Mouse (Mus musculus) stomach, embryonic 16.5 days (tissue): Measurements from ENCODE around the gene Slc9a5. TPM values are rescaled to one million over a fixed set of nuclear protein-coding genes. Genes with fewer than 3 reads are reported as not detected.
A peak's percentile ranks its signal among the peaks of the same experiment; 100 is the strongest.

Experiments
- ATAC-seq: fragments of 200-750 bp; cut with Nextera tagmentation; 2 replicates; pipeline ENCODE4 v1.8.0; 2017; ENCODE audit warnings: moderate number of reproducible peaks, moderate TSS enrichment; ENCODE audit not compliant: insufficient read depth, low FRiP score
- H3K27ac ChIP-seq: fragments of 300-500 bp; sonication (generic); 2 replicates; pipeline ENCODE4 v1.5.1; 2014; ENCODE audit warnings: low read length
- H3K27me3 ChIP-seq: fragments of 300-500 bp; sonication (generic); 2 replicates; pipeline ENCODE4 v1.6.1; 2014; ENCODE audit warnings: low read length, control low read depth, mixed read lengths; ENCODE audit not compliant: control insufficient read depth, insufficient read depth
- H3K36me3 ChIP-seq: fragments of 300-500 bp; sonication (generic); 2 replicates; pipeline ENCODE4 v1.6.1; 2014; ENCODE audit warnings: low read length; ENCODE audit not compliant: control insufficient read depth, insufficient read depth
- H3K4me1 ChIP-seq: fragments of 300-500 bp; sonication (generic); 2 replicates; pipeline ENCODE4 v1.6.1; 2014; ENCODE audit warnings: low read length, control low read depth, mixed read lengths; ENCODE audit not compliant: control insufficient read depth, insufficient read depth
- H3K4me2 ChIP-seq: fragments of 300-500 bp; sonication (generic); 2 replicates; pipeline ENCODE4 v1.6.1; 2014; ENCODE audit warnings: low read depth, low read length, mixed read lengths
- H3K4me3 ChIP-seq: fragments of 300-500 bp; sonication (generic); replicated peaks from 2 replicates; pipeline ENCODE4 v1.5.1; 2014; ENCODE audit warnings: mild to moderate bottlenecking, low read length
- H3K9ac ChIP-seq: fragments of 300-500 bp; sonication (generic); 2 replicates; pipeline ENCODE4 v1.6.1; 2014; ENCODE audit warnings: low read length
- H3K9me3 ChIP-seq: fragments of 300-500 bp; sonication (generic); replicated peaks from 2 replicates; pipeline ENCODE4 v1.6.1; 2016; ENCODE audit warnings: low read length, control low read depth; ENCODE audit not compliant: control insufficient read depth
- WGBS: fragments of 180-500 bp; shearing (Covaris S2); extraction: QIAGEN DNeasy Blood & Tissue Kit; methylation state at CpG from one replicate; pipeline ENCODE4 v1.1.7; 2014; 5-methylcytosine and 5-hydroxymethylcytosine counted together
- polyA plus RNA-seq: library from polyadenylated mRNA; unstranded; fragments of >200 nt; fragmentation: Nextera tagmentation; extraction: Ambion mirVana; gene quantifications from 2 replicates; pipeline ENCODE4 v1.2.1, GENCODE M21; 2015

The Slc9a5 gene
- polyA plus RNA-seq: 1.5 and 1.7 TPM in 2 replicates

DNA sequence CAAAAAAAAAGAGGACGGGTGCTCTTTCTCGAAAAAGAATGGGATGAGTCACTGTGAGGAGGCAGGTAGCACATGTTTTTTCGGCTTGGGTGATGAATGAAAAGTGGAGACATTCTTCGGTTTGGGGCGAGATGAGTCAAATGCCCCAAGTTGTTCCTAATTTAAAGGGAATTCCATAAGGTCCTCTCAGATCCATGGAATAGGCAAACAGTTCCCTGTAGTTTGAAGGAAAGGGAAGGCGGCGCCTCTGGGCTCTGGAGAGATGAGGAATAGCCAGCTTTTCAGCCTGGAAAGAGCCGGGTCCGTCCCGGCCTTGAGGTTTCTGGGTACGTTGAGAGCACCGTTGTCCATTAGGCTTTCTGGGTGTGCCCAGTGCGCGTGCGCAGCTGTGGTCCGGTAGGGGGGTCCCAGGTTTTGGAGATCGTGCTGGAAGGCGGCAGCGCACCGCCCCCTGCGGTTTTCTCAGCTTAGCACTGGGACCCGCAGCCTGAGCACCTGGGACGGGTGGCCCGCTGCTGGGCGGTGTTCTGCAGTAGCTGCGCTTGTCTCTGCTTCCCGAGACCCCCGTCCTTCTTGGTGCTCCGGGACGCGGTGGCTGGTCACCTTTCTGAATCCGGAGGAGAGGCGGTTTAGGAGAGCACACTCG, at the start of gene Slc9a5:
Gene Slc9a5 (plus strand): TSS at position 394 of the 646 bp plus-strand sequence.
- H3K36me3 ChIP-seq: no peaks in the 10 kb centered on the region
- peak within 1 kb of the TSS; percentile 83 for H3K4me3 ChIP-seq
- H3K27me3 ChIP-seq: peaks cover 6% of the 10 kb centered on the region; the same call in 1 of the 2 replicates
- H3K4me2 ChIP-seq: peak within 1 kb of the TSS; percentile 95
- peak within 1 kb of the TSS; percentile 82 for H3K9ac ChIP-seq
- no peaks in the 10 kb centered on the region for H3K9me3 ChIP-seq
- peak within 1 kb of the TSS; percentile 85 for H3K27ac ChIP-seq
- peaks cover 34% of the 10 kb centered on the region for H3K4me1 ChIP-seq
- under 1% methylated on average over 34 of the region's 34 CpGs for WGBS
- no peak for ATAC-seq

DNA sequence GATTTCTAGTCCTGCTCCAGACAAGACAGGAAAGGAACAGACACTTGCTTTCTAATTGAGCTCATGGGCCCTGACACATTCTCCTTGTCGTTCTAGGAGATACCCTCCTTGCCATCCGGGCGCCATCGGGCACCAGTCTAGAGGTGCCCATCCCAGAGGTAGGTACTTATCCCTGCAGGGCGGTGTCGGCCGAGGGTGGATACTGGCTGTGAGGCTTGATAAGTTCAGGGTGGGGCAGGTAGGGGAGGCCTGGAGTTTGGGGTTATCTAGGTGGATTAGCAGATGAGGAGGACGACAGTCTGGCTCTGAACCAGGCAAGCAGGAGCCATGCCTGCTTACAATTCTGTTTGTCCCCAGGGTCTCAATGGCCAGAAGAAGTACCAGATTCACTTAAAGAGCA, 48.7 kb upstream of the Slc9a5 start:
- Histone ChIP-seq H3K4me1 (peaks cover 26% of the 10 kb centered on the region), H3K27me3 (no peaks in the 10 kb centered on the region), H3K4me3 (no peak overlapping the region), H3K27ac (no peak overlapping the region), H3K9me3 (no peaks in the 10 kb centered on the region), H3K4me2 (no peak overlapping the region), H3K9ac (no peak overlapping the region), H3K36me3 (peaks cover 23% of the 10 kb centered on the region)
- peak; percentile 59 for ATAC-seq
- 80% methylated on average over 8 of the region's 8 CpGs for WGBS

DNA sequence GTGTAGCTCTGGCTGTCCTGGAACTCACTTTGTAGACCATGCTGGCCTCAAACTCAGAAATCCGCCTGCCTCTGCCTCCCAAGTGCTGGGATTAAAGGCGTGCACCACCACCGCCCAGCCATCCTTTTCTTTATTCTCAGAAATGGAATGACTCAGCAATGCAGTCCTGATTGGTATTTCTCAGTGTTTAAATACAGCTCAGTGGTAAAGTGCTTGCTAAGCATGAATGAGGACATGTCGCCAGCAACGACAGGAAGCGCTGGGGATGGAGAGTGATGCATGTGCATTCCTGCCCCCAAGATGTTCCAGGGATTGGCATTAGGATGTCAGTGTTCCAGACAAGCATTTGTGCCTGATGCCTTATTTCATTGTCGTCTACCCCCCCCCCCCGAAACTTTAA, 45.2 kb upstream of the Slc9a5 start:
- WGBS: 75% methylated on average over 8 of the region's 8 CpGs
- H3K27ac ChIP-seq: no peak overlapping the region
- H3K4me2 ChIP-seq: no peak overlapping the region
- peaks cover 26% of the 10 kb centered on the region for H3K36me3 ChIP-seq
- no peaks in the 10 kb centered on the region for H3K9me3 ChIP-seq
- no peak for ATAC-seq
- peaks cover 31% of the 10 kb centered on the region for H3K4me1 ChIP-seq
- no peak overlapping the region for H3K4me3 ChIP-seq
- no peaks in the 10 kb centered on the region for H3K27me3 ChIP-seq
- no peak overlapping the region for H3K9ac ChIP-seq

DNA sequence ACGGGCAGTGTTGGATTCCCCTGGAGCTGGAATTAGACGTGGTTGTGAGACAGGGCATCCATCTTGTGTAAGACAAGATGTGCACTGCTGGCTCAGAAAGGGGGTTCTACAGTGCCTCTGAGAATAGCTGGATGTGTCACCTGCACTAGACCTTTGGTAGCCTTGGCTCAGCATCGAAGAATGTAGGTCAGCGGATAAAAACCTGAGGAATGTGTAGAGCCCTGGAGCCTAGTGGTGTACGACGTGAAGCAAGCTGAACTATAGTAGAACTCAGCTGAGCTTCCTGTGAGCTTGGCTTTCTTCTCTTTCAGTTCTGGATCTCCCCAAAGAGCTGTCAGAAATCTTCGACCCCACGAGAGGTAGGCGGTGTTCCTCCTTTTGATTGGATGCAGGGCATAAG, 44.8 kb upstream of the Slc9a5 start:
- no peak for ATAC-seq
- WGBS: 76% methylated on average over 9 of the region's 9 CpGs
- Histone ChIP-seq H3K9me3 (no peaks in the 10 kb centered on the region), H3K27ac (no peak overlapping the region), H3K36me3 (peaks cover 26% of the 10 kb centered on the region), H3K4me1 (peaks cover 27% of the 10 kb centered on the region), H3K27me3 (no peaks in the 10 kb centered on the region), H3K4me3 (no peak overlapping the region), H3K4me2 (no peak overlapping the region), H3K9ac (no peak overlapping the region)

DNA sequence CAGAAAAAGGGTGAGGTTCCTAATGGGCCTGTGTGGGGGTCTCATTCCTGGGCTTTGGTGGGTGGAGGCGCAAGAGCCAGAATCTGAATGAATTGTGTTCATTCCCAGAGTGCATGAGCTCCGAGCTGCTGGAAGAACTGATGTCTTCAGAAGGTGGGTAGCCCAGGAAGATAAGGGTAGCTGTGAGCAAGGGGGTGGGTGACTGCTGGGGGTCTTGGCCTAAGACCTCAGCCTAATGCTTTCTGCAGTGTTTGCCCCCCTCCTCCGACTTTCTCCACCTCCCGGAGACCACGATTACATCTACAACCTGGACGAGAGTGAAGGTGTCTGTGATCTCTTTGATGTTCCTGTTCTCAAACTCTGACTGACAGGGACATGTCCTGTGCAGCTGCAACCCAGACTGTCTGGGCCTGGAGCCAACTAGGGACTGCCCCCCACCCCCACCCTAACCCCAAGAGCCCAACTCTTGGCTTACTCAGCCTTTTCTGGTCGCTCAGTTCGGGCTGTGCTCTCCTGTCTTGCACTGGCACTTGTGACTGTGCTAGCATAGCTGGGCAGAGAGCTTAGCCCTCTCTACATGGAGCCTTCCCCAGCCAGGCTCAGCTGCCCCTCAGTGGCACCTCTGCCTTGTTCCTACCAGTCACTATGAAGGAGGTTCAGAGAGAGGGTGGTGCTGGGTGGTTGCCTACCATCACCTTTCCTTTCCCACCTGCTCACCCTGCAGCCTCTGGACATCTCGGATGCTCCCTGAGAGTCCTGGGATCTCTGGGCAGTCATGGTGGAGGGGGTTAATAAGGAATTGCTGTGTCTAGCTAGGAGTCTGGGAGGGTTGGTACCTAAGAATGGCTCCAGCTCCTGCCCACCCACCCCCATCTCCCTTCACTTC, 44.1 kb upstream of the Slc9a5 start:
- peaks cover 26% of the 10 kb centered on the region for H3K36me3 ChIP-seq
- H3K4me1 ChIP-seq: peaks cover 24% of the 10 kb centered on the region
- WGBS: 61% methylated on average over 9 of the region's 9 CpGs
- no peaks in the 10 kb centered on the region for H3K27me3 ChIP-seq
- peak overlapping the region; percentile 31; the same call in 1 of the 2 replicates for H3K4me2 ChIP-seq
- H3K9me3 ChIP-seq: no peaks in the 10 kb centered on the region
- ATAC-seq: no peak
- H3K27ac ChIP-seq: peak overlapping the region; percentile 95
- H3K4me3 ChIP-seq: no peak overlapping the region
- H3K9ac ChIP-seq: peak overlapping the region; percentile 32; the same call in 1 of the 2 replicates

DNA sequence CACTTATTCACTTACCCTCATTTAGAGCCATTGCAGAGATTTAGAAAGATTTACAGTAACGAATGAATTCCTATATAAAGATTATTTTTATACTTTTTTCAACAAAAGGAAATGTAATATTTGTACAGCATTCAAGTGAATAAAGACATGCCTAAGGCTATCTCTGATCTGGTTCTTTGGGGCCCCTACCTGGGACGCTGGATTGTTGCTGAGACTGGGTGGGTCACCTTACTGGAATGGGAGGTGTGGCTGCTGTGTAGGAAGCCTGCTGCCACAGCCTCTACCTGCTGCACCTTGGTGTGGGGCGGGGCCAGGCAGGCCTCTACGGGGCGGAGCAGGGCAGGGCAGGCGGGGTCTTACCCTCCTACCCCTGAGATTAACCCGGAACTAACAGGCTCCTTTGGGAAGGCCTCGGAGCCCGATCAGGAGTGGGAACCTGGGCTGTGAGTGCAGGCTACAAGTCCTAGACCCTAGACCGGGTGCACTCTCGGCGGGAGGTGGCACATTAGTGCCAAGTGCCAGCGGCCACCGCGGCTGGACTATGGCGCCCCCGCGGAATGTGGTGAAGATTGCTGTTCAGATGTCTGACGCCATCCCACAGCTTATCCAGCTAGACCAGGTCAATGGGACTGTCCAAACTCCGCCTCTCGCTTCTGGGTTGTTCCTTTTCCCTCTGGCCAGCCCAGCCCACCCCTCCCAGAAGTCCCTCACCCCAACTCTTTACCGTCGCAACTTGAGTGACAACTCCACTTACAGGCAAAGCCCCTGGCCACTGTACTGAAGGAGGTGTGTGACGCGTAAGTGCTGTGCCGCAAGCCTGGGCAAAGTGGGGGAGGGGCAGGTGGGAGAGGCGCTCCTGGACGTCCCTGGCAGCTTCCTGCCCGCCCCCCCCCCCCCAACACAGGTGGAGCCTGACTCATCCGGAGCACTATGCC, 43.2 kb upstream of the Slc9a5 start, which contains the start of gene Elmo3:
Gene Elmo3 (plus strand): TSS at position 391 of the 935 bp plus-strand sequence.
- Histone ChIP-seq H3K36me3 (peaks cover 26% of the 10 kb centered on the region), H3K27ac (peak within 1 kb of the TSS; percentile 95), H3K4me2 (peak within 1 kb of the TSS; percentile 77), H3K4me3 (peak within 1 kb of the TSS; percentile 54), H3K9me3 (no peaks in the 10 kb centered on the region), H3K4me1 (peaks cover 24% of the 10 kb centered on the region), H3K9ac (peak within 1 kb of the TSS; percentile 77), H3K27me3 (no peaks in the 10 kb centered on the region)
- 4% methylated on average over 30 of the region's 30 CpGs for WGBS
- peak; percentile 94 for ATAC-seq

DNA sequence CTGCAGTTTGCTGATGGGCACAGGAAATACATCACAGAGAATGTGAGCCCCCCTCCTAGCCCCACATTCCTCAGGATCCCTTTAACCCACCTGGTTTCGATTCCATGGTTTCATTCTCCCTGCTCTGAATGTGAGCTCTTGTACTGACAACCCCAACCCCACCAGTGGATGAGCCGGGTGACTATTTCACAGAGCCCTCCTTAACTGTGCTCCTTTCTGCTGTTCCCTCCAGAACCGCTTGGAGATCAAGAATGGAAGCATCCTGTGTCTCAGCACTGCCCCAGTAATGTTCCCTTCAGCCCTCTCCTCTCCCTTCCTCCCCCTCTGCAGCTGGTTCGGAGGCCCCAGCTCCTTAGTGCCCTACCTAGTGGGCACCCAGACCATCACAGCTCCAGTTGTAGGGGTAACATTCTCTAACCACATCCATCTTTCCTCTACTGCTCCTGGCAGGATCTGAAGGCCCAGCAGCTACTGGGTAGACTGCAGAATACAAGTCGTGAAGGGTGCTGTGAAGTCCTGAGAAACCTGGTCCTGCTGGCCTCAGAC, 42.4 kb upstream of the Slc9a5 start:
- peak overlapping the region; percentile 77 for H3K9ac ChIP-seq
- peak overlapping the region; percentile 54 for H3K4me3 ChIP-seq
- ATAC-seq: no peak
- H3K4me1 ChIP-seq: peaks cover 24% of the 10 kb centered on the region
- peak overlapping the region; percentile 77 for H3K4me2 ChIP-seq
- H3K36me3 ChIP-seq: peaks cover 21% of the 10 kb centered on the region
- 35% methylated on average over 5 of the region's 5 CpGs for WGBS
- H3K9me3 ChIP-seq: no peaks in the 10 kb centered on the region
- H3K27me3 ChIP-seq: no peaks in the 10 kb centered on the region
- H3K27ac ChIP-seq: peak overlapping the region; percentile 95

DNA sequence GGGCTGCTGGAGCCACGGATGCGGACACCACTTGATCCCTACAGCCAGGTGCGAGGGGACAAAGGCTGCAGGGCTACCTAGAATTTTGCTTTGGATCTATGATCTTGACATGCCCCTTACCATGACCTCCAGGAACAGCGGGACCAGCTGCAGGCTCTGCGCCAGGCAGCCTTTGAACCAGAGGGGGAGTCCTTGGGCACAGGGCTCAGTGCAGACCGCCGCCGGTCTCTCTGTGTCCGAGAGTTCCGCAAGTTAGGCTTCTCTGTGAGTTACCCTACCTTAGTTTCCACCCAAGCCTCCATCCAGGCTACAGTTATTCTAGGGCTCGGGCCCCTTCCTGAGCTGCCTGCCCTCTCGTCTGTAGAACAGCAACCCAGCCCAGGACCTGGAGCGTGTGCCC, 41.0 kb upstream of the Slc9a5 start:
- H3K27ac ChIP-seq: no peak overlapping the region
- ATAC-seq: no peak

More for the DNA sequence above, 41.0 kb upstream of the Slc9a5 start:
- Histone ChIP-seq H3K27me3 (no peaks in the 10 kb centered on the region), H3K4me2 (no peak overlapping the region), H3K36me3 (peaks cover 14% of the 10 kb centered on the region; the same call in 1 of the 2 replicates), H3K9ac (no peak overlapping the region), H3K4me1 (peaks cover 24% of the 10 kb centered on the region), H3K9me3 (no peaks in the 10 kb centered on the region), H3K4me3 (no peak overlapping the region)
- WGBS: 95% methylated on average over 13 of the region's 13 CpGs
